Mouse (Mus musculus) CD4-positive helper T cell, adult 2 months (primary cell): ENCODE measurements around the gene Lpin2.
A peak's percentile ranks its signal among the peaks of the same experiment; 100 is the strongest.

ENCODE experiments used
- DNase-seq: peaks from one replicate; pipeline ENCODE4 v3.0.0-alpha.2; 2012; ENCODE audit warnings: low read depth, missing footprints, low spot score

Gene Lpin2

GRCm38 (mm10) chr17:71171161-71171560 is 11.2 kb upstream of the Lpin2 start:
- DNase-seq: no peak

GRCm38 (mm10) chr17:71177336-71177735 is 5.0 kb upstream of the Lpin2 start:
- no peak for DNase-seq

GRCm38 (mm10) chr17:71177949-71178348 is 4.4 kb upstream of the Lpin2 start:
- DNase-seq: no peak

GRCm38 (mm10) chr17:71178530-71179181 is 3.7 kb upstream of the Lpin2 start:
- DNase-seq: peak; percentile 20

GRCm38 (mm10) chr17:71179551-71180309 is 2.6 kb upstream of the Lpin2 start:
- no peak for DNase-seq

- DNase-seq: no peak
Observed at GRCm38 (mm10) chr17:71180601-71181000, 1.8 kb upstream of the Lpin2 start.

GRCm38 (mm10) chr17:71182871-71183656 is 704 bp downstream of the Lpin2 start:
- DNase-seq: peak; percentile 90

- DNase-seq: no peak
Observed at GRCm38 (mm10) chr17:71183657-71184261, 1.4 kb downstream of the Lpin2 start.

- DNase-seq: peak; percentile 58
Observed at GRCm38 (mm10) chr17:71184356-71185111, 2.2 kb downstream of the Lpin2 start.

GRCm38 (mm10) chr17:71185368-71185767 is 3.0 kb downstream of the Lpin2 start:
- no peak for DNase-seq

- DNase-seq: no peak
Observed at GRCm38 (mm10) chr17:71190589-71190988, 8.2 kb downstream of the Lpin2 start.

- DNase-seq: no peak
Observed at GRCm38 (mm10) chr17:71191063-71191462, 8.7 kb downstream of the Lpin2 start.

GRCm38 (mm10) chr17:71191651-71192419 is 9.5 kb downstream of the Lpin2 start:
- DNase-seq: peak; percentile 32

- no peak for DNase-seq
Observed at GRCm38 (mm10) chr17:71193019-71193418, 10.7 kb downstream of the Lpin2 start.

GRCm38 (mm10) chr17:71193485-71193884 is 11.1 kb downstream of the Lpin2 start:
- DNase-seq: no peak

- DNase-seq: no peak
Observed at GRCm38 (mm10) chr17:71194906-71195632, 12.7 kb downstream of the Lpin2 start.

- DNase-seq: peak; percentile 76
Observed at GRCm38 (mm10) chr17:71195633-71196391, 13.5 kb downstream of the Lpin2 start.

- DNase-seq: no peak
Observed at GRCm38 (mm10) chr17:71196415-71196814, 14.1 kb downstream of the Lpin2 start.

GRCm38 (mm10) chr17:71199346-71199745 is 17.0 kb downstream of the Lpin2 start:
- DNase-seq: no peak
